Mouse (Mus musculus): ENCODE data around the gene Gm21860.
"Not testable (repeated sequence)": the region's sequence is repeated elsewhere in the genome, so short reads cannot be mapped to it uniquely, and the experiment has no call there.

DNA sequence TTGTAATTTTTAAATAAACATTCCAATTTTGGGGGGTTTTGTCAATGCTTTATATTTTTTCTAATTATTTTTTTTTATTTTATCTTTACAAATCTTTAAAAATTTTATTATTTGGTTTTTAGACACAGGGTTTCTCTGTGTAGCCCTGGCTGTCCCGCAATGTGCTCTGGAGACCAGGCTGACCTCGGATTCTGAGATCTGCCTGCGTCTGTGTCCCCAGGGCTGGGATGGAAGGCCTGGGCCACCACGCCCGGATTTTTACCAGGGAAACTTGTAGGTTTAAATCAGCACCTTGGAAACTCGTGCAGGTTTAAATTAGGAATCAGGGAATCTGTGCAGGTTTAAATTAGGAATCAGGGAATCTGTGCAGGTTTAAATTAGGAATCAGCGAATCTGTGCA, 37.1 kb downstream of the Gm21860 start:
- TF ChIP-seq CTCF, EP300 (IDR thresholded peaks at IDR 0.05; ENCODE audit: low read depth): not testable (repeated sequence)

All from liver, postnatal 0 days (tissue).